Mouse (Mus musculus) right cerebral cortex, postnatal 10 days (tissue): ENCODE results near the gene Ptpn22.

Experiments used
- DNase-seq, 2 experiments: peaks; one replicate each; pipeline ENCODE4 v3.0.0; 2021; ENCODE audit warnings: low spot score in 2 of 2

Ptpn22 gene

DNA sequence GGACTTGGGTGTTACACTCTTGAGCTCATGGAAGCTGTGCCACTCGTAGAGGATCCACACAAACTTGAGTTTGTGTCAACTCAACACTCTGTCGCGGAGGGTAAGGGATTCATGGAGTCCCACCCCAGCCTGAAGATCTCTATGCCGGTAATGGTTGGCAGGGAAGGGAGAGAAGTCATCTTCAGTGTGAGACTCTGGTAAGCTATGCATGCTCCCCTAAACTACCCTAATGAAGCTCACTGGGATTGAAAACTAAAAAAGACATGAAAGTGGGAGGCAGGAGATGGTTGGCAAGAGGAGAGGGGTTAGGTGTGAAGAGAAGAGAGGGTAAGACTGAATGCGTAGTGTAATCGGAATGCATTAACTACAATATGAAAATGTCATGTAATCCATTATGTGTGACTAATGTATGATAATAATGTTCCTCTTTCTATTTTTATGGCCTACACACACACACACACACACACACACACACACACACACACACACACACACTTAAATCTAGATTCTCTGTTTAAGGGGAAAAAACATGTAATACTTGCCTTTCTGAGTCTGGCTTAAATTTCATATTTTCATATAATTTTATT is 1.5 kb upstream of the Ptpn22 start:
- DNase-seq, result no peak

DNA sequence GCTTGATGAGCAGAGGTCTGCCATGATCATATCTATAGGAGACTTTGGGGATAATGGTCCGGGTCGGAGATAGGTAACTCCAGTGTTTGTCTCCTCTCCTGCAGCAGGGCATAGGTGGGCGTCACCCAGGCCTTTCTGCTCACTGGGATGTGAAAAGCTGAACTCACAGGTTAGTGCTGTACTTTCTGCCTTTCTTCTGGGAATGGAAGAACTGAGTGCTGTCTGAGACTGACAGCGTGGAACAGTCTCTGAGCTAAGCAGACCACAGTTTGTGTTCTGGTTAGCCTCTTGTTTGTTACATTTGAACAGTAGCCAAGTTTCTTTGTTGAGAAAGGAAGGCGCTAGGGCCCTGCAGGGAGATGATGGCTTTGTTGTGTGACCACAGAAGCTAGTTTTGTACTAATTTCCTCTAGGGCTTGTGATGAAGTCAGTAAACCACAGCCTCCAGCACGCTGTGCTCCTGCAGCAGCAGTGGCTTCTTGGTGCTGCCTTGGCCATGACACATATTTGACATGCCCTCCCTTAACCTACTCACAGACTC is 326 bp downstream of the Ptpn22 start:
- no peak for DNase-seq

DNA sequence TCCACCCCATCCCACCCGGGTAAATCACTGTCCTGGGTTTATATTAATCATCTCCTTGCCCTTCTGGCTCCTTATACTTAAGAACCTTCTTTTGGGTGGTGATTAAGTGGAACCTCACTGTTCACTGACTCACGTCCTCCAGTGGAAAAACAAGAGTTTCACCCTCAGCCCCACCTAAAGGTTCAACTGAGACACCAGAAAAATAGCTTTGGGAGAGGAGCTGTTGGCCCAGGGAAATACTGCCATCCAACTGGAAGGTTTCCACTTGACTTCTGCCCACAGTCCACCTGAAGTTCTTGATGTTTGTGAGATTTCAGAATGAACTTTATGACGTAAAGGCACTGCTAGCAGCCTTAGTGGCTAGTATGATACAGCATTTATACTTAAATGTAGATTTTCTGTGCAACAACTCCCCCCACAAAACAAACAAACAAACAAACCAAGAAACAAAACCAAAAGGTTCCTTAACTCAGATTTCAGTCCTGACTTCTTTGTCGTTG is 3.2 kb downstream of the Ptpn22 start:
- no peak for DNase-seq

DNA sequence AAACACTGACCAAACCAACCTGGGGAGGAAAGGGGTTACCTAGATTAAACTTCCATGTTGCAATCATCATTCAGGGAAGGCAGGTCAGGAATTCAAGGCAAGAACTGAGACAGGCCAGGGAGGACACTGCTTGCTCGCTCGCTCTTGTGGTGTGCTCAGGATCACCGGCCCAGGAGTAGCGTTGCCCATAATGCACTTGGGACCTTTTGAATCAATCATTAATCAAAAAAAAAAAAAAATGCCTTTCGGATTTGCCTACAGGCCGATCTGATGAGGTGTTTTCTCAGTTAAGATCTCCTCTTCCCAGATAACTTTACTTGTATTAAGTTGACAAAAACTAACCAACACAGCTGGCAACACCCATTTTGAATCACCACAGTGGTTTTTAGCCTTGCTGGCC is 4.6 kb downstream of the Ptpn22 start:
- DNase-seq, result no peak

DNA sequence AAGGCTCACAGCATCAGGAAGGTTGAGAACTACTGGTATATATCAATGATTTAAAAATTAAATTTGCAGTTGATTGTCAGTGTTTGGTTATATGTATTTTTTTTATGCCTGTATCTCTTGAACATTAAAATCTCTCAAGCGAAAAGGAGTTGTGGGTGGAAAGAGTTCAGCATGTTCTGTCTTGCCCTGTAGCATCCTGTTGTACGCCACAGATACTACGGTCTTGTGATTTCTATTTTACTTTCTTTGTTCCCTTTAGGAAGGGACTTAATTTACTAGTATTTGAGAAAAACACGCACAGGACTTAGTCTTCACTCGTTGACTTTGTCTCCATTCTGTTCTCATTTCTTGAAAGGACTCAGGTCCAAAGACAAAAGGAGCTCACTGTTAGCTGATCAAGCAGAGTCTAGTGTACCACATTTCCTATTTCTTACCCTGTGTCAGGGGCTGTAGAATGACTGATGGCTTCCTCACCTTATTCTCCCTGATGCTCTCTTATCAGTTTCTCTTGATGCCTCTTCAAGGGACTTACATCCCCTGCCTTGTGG is 7.9 kb downstream of the Ptpn22 start:
- DNase-seq, result no peak

DNA sequence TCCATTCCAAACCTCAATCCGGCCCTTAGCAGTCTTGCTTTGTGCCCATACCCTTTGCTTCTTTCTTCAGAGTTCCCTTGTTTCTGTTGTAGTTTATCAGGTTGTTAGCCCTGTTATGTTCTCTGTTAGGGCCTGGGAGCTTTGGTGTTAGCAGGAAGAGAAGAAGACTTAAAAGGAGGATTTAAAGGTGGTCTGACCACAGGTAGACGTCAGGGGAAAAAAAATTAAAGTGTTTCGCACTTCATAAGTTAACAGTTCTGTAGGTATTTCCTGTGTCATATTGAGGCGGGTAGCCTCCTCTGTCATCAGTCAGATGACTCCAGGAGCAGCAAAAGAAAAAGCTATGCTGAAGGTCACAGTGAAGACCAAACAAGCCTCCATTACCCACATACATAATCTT is 8.4 kb downstream of the Ptpn22 start:
- no peak for DNase-seq

DNA sequence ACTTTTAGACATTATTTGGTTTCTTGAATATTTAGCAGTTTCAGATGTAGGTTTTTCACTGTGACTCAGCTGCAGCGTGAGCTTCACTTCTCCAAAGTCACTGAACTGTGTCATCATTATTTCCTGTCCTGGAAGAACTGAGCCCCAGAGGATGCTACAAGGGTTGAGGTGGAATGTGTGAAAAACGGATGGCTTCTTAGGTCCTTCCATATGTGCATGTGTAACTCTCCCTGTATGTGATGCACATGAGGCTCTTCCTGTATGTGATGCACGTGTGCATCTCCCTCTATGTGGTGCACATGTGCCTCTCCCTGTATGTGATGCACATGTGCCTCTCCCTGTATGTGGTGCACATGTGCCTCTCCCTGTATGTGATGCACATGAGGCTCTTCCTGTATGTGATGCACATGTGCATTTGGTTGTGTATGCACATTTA is 13.1 kb downstream of the Ptpn22 start:
- no peak for DNase-seq

DNA sequence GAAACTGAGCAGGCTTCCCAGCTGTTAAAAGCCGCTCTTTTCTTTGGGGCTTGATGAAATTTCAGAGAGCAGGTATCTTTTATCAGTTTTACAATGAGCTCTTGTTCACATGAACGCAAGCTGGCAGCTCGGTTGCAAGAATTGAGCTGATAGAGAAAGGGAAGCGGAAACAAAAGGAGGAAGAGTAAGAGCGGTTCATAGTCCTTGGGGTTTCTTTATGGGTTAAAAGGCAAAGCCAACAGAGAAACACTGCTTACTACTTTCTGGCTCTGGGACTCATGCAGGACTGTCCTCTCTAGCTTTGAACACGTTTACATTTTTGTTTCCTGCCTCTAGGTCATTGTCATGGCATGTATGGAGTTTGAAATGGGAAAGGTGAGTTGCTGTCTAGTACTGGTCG is 14.7 kb downstream of the Ptpn22 start:
- DNase-seq, result no peak

DNA sequence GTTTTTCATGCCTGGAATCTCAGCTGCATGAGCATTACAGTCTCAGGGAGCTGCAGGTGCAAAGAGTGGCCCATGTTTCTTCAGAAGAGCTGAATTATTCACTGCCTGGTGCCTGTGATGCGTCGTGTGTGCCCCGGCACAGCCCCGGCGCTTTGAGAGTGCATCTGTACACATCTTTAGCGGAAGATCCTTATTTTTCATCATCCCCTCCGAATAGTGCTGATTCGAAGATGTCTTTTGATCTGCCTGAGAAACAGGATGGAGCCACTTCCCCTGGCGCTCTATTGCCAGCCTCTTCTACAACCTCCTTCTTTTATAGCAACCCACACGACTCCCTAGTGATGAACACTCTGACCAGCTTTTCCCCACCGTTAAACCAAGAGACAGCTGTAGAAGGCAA is 26.4 kb downstream of the Ptpn22 start:
- no peak for DNase-seq

DNA sequence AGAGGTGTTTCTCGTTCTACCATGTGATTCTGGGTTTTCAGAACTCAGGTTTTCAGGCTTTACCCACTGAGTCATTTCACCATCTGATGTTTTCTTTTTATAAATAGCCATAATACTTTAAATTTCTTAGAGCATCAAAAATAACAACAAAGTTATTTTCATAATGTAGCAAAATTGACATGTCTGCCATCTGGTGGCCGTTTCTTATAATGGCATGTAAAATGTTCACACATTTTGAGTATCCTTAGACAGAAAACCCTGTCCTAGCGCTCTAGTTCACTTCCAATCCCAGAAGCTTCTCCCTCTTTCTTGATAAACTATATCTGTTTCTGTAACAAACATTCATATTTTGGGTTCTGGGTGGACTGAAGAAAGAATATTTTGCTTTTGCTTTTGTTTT is 28.0 kb downstream of the Ptpn22 start:
- peak; percentile 49 to 62 for DNase-seq

DNA sequence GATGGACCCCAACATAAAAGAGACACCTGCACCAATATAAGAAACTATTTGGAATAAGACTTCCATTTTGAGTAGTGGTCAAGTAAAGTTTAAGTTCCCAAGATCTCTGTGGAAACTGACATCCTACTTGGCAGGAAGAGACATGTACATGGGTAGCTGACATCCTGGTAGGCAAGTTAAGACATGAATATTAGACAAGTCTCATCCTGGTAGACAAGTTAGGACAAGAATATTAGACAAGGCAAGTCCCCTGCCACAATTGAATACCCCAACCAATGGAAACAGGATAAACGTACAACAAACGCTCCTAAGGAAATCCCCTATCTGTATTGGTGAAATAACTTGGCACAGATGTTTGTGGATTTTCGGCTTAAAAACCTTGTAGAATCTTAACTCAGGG is 33.8 kb downstream of the Ptpn22 start:
- no peak for DNase-seq

DNA sequence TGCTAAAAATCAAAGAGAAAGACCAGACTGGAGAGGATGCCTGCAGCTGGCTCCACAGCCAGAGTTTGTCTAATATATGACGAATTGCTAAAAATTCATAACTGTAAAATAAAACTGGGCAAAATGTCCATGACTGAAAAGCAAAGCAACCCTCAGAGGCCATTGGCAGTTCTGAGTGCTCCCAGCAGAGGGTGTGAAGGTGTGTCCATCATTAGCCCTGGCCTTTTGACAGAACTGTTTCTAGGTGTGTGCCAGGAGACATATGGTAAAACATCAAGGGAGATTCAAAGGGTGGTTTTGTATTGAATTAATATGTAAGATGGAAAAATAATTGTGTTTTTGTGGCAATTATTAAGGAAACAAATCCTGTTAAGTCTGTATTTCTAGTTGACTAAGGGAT is 45.1 kb downstream of the Ptpn22 start:
- no peak for DNase-seq

DNA sequence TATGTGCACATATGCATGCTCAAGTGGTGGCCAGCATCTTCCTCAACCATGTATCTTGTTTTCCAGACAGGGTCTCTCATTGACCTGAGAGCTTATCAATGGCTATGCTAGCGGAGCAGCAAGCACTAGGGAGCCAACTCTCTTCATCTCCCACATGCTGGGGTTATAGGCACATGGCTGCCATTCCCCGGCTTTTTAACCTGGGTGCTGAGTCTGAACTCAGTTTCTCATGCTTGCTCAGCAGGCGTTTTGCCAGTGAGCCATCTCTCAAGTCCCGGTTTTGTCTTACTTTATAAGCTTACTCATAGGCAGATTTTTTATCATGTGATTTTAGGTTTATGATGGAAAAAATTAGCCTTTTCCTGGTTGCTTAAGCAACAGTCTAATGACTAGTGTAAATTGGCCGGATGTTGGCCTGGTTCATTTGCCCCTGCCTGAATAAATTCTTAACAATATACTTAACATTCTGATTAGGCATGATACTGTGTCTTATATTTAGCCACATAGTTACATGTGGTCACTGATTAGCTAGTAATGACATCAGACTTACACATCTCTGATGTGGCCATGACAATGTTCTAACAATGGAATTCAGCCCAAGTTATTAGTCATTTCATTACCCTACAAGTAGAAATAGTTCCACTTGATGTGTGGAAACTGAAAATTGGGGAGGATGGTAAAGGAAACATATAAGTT is 47.9 kb downstream of the Ptpn22 start:
- no peak for DNase-seq

DNA sequence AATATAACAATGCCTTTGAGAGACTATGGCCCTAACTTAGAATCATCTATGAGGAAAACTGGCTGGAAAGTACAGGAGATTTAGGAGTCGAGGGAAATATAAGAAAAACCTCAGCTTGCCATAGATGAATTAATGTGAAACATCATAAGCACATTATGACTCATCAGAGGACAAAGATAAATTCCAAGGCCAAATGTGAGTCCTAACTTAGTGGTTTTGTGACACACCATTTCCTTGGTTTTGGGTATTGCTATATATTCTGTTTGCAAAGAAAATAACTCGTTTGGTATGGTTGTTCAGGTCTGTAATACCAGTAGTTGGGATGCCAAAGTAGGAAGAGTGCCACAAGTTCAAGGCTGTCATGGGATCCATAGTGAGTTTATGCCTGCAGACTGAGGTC is 49.2 kb downstream of the Ptpn22 start:
- no peak for DNase-seq

DNA sequence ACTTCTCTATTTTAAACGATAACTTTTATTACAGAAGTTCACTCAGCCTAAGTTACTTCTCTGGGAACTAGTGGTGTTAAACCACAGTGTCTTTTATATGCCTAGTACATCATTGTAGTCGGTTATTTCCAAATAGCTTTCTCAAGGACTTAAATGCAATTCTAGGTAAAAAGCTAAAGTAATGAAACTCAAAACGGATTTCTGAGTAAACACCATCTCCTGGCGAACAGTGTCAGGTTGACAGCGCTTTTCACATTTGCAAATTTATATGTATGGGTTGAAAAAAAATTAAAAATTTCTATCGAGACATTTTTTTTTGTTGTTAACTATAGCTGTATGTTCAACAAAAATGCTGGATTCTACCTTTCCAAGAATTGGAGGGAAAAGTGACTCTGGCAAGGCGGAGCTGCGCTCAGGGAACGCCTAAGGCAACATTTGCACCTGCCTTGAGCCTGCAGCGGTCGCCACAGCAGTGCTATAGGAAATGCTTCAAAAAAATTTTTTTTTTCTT is 53.9 kb downstream of the Ptpn22 start:
- DNase-seq, result peak; percentile 40 to 49

DNA sequence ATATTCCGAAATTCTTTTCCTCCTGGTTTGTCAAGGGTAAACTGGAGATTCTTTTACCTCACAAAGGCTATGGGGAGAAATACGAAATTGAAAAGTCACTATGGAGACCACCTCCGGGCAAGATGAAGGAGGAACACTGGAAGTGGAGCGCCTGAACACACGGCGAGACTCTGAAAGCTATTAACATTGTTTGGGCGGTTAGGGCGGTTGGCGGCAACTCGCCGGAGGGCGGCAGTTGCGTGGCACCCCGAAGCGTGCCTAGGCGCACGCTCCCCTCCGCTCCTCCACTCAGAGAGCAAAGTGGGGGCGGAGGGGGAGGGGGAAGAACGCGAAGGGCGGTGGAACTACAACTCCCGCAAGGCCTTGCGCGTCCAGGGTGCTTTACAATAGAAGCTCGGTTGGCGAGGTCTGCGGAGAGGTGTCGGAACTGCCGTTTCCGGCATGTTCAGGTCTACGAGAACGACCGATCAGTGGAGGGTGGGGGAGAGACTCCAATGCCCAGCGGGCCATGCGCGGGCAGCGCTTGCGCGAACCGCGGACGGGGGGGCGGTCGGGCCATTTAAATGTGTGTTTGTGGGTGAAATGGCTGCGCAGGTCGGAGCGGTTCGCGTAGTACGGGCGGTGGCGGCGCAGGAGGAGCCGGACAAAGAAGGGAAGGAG is 54.5 kb downstream of the Ptpn22 start, which contains the start of gene Rsbn1:
Gene Rsbn1 (plus strand): TSS at position 111 of the 660 bp plus-strand sequence.
- DNase-seq, result peak; percentile 99

DNA sequence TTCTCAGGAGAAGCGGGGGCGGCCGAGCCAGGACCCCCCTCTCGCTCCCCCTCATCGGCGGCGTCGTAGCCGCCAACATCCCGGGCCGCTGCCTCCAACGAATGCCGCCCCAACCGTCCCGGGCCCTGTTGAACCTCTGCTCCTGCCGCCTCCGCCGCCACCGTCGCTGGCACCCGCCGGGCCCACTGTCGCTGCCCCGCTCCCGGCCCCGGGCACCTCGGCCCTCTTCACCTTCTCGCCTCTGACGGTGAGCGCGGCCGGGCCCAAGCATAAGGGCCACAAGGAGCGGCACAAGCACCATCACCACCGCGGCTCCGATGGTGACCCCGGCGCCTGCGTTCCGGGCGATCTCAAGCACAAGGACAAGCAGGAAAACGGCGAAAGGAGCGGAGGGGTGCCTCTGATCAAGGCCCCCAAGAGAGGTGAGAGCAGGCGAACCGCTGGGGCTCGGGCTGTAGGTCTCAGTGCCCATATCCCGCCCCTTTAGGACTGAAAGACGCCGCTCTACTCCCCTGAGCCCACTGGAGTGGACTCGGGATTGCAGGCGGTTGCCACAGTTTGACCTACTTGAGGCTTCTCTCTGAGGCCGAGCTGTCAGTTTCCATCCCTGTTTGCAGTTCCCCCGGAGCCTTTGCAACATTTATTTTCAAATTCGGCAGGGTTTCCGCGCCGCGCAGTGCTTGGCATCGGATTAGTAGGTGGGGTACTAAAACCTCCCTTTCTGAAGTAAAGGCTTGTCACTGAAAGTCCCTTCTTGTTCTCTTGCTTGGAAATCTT is 55.3 kb downstream of the Ptpn22 start:
- DNase-seq, result peak; percentile 52 to 62

DNA sequence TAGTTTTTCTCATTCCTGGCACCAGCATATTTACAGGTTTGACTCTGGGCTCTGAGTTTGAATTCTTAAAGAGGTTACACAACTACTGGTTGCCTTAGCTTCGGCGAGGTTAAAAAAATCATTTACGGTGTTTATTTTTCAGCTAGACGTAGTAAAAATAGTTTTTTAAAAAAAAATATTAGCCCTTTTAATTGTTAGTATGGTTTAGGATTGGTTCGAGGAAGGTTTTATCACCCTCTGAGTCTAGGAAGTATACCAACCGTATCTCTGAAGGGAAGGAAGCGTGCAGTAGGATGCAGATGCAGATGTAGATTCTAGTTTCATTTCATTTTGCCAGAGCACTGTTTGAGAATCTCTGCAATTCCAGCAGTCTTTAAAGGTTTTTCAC is 55.9 kb downstream of the Ptpn22 start:
- no peak for DNase-seq

DNA sequence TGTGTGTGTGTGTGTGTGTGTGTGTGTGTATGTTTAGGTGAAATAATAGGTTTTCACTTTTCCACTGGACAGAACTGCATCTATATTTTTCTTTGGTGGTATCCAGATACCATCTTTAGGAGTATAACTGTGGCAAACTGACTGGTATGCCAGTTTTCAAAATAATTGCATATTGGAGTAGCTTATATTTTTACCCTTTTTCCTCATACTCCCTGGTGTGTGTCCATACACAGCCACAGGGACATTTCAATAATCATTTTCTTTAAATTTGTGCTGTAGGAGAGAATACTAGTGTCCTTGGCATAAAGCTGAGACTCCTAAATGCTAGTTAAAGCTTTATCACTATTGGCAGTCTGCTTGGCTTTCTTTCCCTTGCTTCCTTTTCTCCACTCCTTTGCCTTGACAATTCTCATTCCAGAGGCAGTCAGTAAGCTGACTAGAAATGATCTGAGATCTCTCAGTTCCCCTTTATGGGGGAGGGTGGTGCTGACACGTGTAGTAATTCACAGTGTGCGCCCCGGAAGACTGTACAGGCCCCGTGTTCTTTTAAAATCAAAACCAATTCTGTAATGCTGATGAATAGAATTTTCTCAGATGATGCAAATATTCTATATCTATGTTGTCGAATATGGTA is 56.7 kb downstream of the Ptpn22 start:
- DNase-seq, result peak in 1 of 2 experiments; percentile 28

DNA sequence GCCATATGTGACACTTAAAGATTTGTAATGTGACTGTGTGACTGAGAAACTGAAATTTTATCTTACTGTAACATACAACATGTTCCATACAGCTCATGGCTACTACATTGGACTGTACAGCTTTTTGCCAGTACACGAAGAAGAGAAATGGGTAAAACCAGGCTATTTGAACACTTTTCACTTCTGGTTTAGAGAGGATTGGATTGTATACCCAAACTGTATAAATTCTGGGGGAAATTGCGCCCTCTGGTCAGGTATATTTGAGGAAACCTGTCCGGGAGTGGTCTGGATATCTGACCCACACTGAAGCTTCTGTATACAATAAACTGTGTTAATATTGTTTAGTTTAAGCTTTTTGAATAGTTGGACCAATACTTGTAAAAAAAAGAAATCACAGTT is 57.2 kb downstream of the Ptpn22 start:
- DNase-seq, result no peak

DNA sequence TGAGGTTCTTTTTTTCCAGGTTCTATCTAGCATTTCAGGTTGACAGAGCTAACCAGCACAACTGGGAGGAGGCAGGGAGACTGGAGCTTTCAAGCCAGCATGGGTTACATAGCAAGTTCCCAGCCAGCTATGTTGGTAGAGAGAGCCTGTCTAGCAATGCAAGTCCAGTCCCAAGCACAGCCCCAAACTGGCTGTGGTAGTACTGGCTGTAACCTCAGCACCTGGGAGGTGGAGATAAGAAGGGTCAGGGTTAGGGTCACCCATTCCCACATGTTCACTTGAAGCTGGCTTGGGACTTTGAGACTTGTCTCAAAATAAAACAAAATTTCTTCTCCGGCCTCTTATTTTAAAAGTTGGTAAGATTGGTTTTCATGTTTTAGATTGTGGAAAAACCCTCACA is 60.5 kb downstream of the Ptpn22 start:
- DNase-seq, result no peak
